Mouse (Mus musculus) neural tube, embryonic 11.5 days (tissue): Measurements from ENCODE around the gene Atraid. TPM values are rescaled to one million over a fixed set of nuclear protein-coding genes. Genes with fewer than 3 reads are reported as not detected.

Source experiments
- ATAC-seq: fragments of 200-750 bp; cut with Nextera tagmentation; 2 replicates; pipeline ENCODE4 v1.8.0; 2017; ENCODE audit warnings: moderate number of reproducible peaks, mild to moderate bottlenecking, moderate TSS enrichment, moderate library complexity; ENCODE audit not compliant: insufficient read depth, low FRiP score, low TSS enrichment
- DNase-seq: peaks from one replicate; pipeline ENCODE4 v3.0.0-alpha.2; 2015; ENCODE audit warnings: low spot score
- H3K27ac ChIP-seq: fragments of 300-500 bp; sonication (generic); 2 replicates; pipeline ENCODE4 v1.5.1; 2014; ENCODE audit warnings: low read depth, mild to moderate bottlenecking, low read length
- H3K27me3 ChIP-seq: fragments of 300-500 bp; sonication (generic); 2 replicates; pipeline ENCODE4 v1.6.1; 2014; ENCODE audit warnings: mild to moderate bottlenecking, low read length, mixed read lengths; ENCODE audit not compliant: control insufficient read depth, insufficient read depth
- H3K36me3 ChIP-seq: fragments of 300-500 bp; sonication (generic); 2 replicates; pipeline ENCODE4 v1.6.1; 2014; ENCODE audit warnings: mild to moderate bottlenecking, low read length, moderate library complexity, mixed read lengths; ENCODE audit not compliant: control insufficient read depth, insufficient read depth
- H3K4me1 ChIP-seq: fragments of 300-500 bp; sonication (generic); 2 replicates; pipeline ENCODE4 v1.6.1; 2014; ENCODE audit warnings: low read length, mixed read lengths; ENCODE audit not compliant: control insufficient read depth, insufficient read depth
- H3K4me2 ChIP-seq: fragments of 300-500 bp; sonication (generic); 2 replicates; pipeline ENCODE4 v1.6.1; 2014; ENCODE audit warnings: low read depth, mild to moderate bottlenecking, moderate library complexity
- H3K4me3 ChIP-seq: fragments of 300-500 bp; sonication (generic); 2 replicates; pipeline ENCODE4 v1.5.1; 2014; ENCODE audit warnings: low read depth, low read length
- H3K9ac ChIP-seq: fragments of 300-500 bp; sonication (generic); 2 replicates; pipeline ENCODE4 v1.6.1; 2014; ENCODE audit warnings: mild to moderate bottlenecking, low read length
- H3K9me3 ChIP-seq: fragments of 300-500 bp; sonication (generic); 2 replicates; pipeline ENCODE4 v1.6.1; 2016; ENCODE audit warnings: low read length; ENCODE audit not compliant: control insufficient read depth
- WGBS: fragments of 180-500 bp; shearing (Covaris S2); extraction: QIAGEN DNeasy Blood & Tissue Kit; methylation state at CpG from one replicate; pipeline ENCODE4 v1.1.7; 2014; 5-methylcytosine and 5-hydroxymethylcytosine counted together
- polyA plus RNA-seq: library from polyadenylated mRNA; unstranded; fragments of >200 nt; fragmentation: Nextera tagmentation; extraction: Ambion mirVana; gene quantifications from 2 replicates; pipeline ENCODE4 v1.2.1, GENCODE M21; 2014

The Atraid gene
- polyA plus RNA-seq, 1 experiment from 2014 or later, result 95.1 TPM

GRCm38 (mm10) chr5:31095711-31096480 lies 47.8 kb downstream of the Atraid start:
- no peaks in the 10 kb centered on the region for H3K36me3 ChIP-seq
- 20% methylated on average over 11 of the region's 11 CpGs for WGBS
- no peak overlapping the region for H3K9ac ChIP-seq
- H3K9me3 ChIP-seq, result no peaks in the 10 kb centered on the region
- peaks cover 63% of the 10 kb centered on the region for H3K27me3 ChIP-seq
- H3K4me2 ChIP-seq, result no peak overlapping the region; the same call in 1 of the 2 replicates
- no peak overlapping the region for H3K4me3 ChIP-seq
- no peak overlapping the region for H3K27ac ChIP-seq
- no peak for ATAC-seq
- DNase-seq, result no peak
- peaks cover 15% of the 10 kb centered on the region for H3K4me1 ChIP-seq

Other genes with a start within 250 kb of the Atraid start
- 38.7 and 43.7 TPM in 2 replicates for gene Mapre3, start 233.7 kb upstream of the Atraid start, polyA plus RNA-seq
- 42.1 and 47.3 TPM in 2 replicates for gene Tmem214, start 180.3 kb upstream of the Atraid start, polyA plus RNA-seq
- gene Agbl5, start 159.6 kb upstream of the Atraid start, polyA plus RNA-seq, result 23.2 and 25.3 TPM in 2 replicates
- 354 and 368 TPM in 2 replicates for gene Ost4, start 140.5 kb upstream of the Atraid start, polyA plus RNA-seq
- 59.7 and 69.8 TPM in 2 replicates for gene Emilin1, start 134.9 kb upstream of the Atraid start, polyA plus RNA-seq
- 7.9 and 9.6 TPM in 2 replicates for gene Khk, start 126.9 kb upstream of the Atraid start, polyA plus RNA-seq
- gene Cgref1, start 102.7 kb upstream of the Atraid start, polyA plus RNA-seq, result 8.6 and 9.1 TPM in 2 replicates
- gene Preb, start 88.0 kb upstream of the Atraid start, polyA plus RNA-seq, result 101 and 108 TPM in 2 replicates
- not detected in 2 replicates for gene Tcf23, start 79.7 kb upstream of the Atraid start, polyA plus RNA-seq
- 9.3 and 9.7 TPM in 2 replicates for gene Slc5a6, start 612 bp downstream of the Atraid start, polyA plus RNA-seq
- 27.9 and 28.2 TPM in 2 replicates for gene Cad, start 6.5 kb downstream of the Atraid start, polyA plus RNA-seq
- gene Dnajc5g, start 58.0 kb downstream of the Atraid start, polyA plus RNA-seq, result not detected in 2 replicates
- 8.1 and 9.2 TPM in 2 replicates for gene Slc30a3, start 59.9 kb downstream of the Atraid start, polyA plus RNA-seq
- 0.45 and 0.81 TPM in 2 replicates for gene Trim54, start 68.4 kb downstream of the Atraid start, polyA plus RNA-seq
- gene Ucn, start 90.5 kb downstream of the Atraid start, polyA plus RNA-seq, result not detected in 2 replicates
- 44.8 and 52.2 TPM in 2 replicates for gene Mpv17, start 105.9 kb downstream of the Atraid start, polyA plus RNA-seq
- gene Gm29609, start 131.6 kb downstream of the Atraid start, polyA plus RNA-seq, result 1.3 and 1.7 TPM in 2 replicates
- gene Gtf3c2, start 131.8 kb downstream of the Atraid start, polyA plus RNA-seq, result 75.1 and 89.0 TPM in 2 replicates
- gene Snx17, start 144.9 kb downstream of the Atraid start, polyA plus RNA-seq, result 134 and 137 TPM in 2 replicates
- 69.6 and 77.7 TPM in 2 replicates for gene Eif2b4, start 145.1 kb downstream of the Atraid start, polyA plus RNA-seq
- 6.4 and 7.0 TPM in 2 replicates for gene Zfp513, start 154.0 kb downstream of the Atraid start, polyA plus RNA-seq
- 162 and 166 TPM in 2 replicates for gene Ppm1g, start 172.4 kb downstream of the Atraid start, polyA plus RNA-seq
- 154 and 163 TPM in 2 replicates for gene Nrbp1, start 192.6 kb downstream of the Atraid start, polyA plus RNA-seq
- 0.97 and 1.2 TPM in 2 replicates for gene Gm9970, start 192.9 kb downstream of the Atraid start, polyA plus RNA-seq
- gene Krtcap3, start 203.4 kb downstream of the Atraid start, polyA plus RNA-seq, result 2.4 and 3.0 TPM in 2 replicates
- 33.0 and 36.7 TPM in 2 replicates for gene Ift172, start 242.8 kb downstream of the Atraid start, polyA plus RNA-seq
- 69.3 and 71.1 TPM in 2 replicates for gene Fndc4, start 247.8 kb downstream of the Atraid start, polyA plus RNA-seq
- not detected in 2 replicates for gene Gckr, start 249.1 kb downstream of the Atraid start, polyA plus RNA-seq